Mouse (Mus musculus) heart, adult 18-20 months (tissue): ENCODE results near the gene Olfr164. TPM values are rescaled to one million over a fixed set of nuclear protein-coding genes. Genes with fewer than 3 reads are reported as not detected.

Source experiments
- DNase-seq, 2 experiments: peaks; one replicate each; pipeline ENCODE4 v3.0.0; 2021 to 2022; ENCODE audit warnings: mixed read lengths in 1 of 2
- long read RNA-seq, 2 experiments: library from polyadenylated mRNA; stranded (forward); transcript quantifications; one replicate each; pipeline ENCODE4 v2.0.0; 2021
- microRNA-seq, 2 experiments: library from miRNA; unstranded; fragments of <30 nt; microRNA quantifications; one replicate each; pipeline ENCODE4 v1.2.0; 2022
- total RNA-seq, 2 experiments: library from RNA; stranded (reverse); gene quantifications; 2 replicates each; pipeline ENCODE4 v1.2.3; 2021

Olfr164 gene
- not detected for total RNA-seq
- long read RNA-seq, experiment 1: 0 reads
- long read RNA-seq, experiment 2: 0 reads

- DNase-seq: no peak
These were observed at the start of gene Olfr164 for GRCm38 (mm10) chr16:19313964-19314363. Gene Olfr164, minus strand, starts transcription at chr16:19314064.

GRCm38 (mm10) chr16:19349111-19349510, 35.2 kb upstream of the Olfr164 start:
- DNase-seq: no peak

GRCm38 (mm10) chr16:19263235-19263634, 50.6 kb downstream of the Olfr164 start:
- no peak for DNase-seq

GRCm38 (mm10) chr16:19260780-19261179, 53.1 kb downstream of the Olfr164 start:
- DNase-seq: no peak

GRCm38 (mm10) chr16:19245835-19246234, 68.0 kb downstream of the Olfr164 start:
- DNase-seq: no peak

- no peak for DNase-seq
These were observed 72.3 kb downstream of the Olfr164 start for GRCm38 (mm10) chr16:19241539-19242025.

GRCm38 (mm10) chr16:19240792-19241538, 72.9 kb downstream of the Olfr164 start:
- no peak for DNase-seq

GRCm38 (mm10) chr16:19236719-19237118, 77.1 kb downstream of the Olfr164 start:
- no peak for DNase-seq

Small RNAs within 50 kb of the gene (microRNA-seq; reads per million reads assigned to microRNA genes)
- 0 reads per million in 2 experiments for gene Gm23612

Other genes with a start within 250 kb of the Olfr164 start
- not detected for gene Olfr165, start 109.1 kb upstream of the Olfr164 start, total RNA-seq
- gene Olfr166, start 169.6 kb upstream of the Olfr164 start, total RNA-seq: not detected
- gene Olfr167, start 208.2 kb upstream of the Olfr164 start, total RNA-seq: not detected
- not detected for gene Olfr168, start 221.5 kb upstream of the Olfr164 start, total RNA-seq